Mouse (Mus musculus) inflammation-experienced regulatory T-cells, adult 6 months (primary cell): ENCODE data around the gene Micu1. TPM values are rescaled to one million over a fixed set of nuclear protein-coding genes. Genes with fewer than 3 reads are reported as not detected.
A peak's percentile ranks its signal among the peaks of the same experiment; 100 is the strongest.
"Not testable (repeated sequence)": the region's sequence is repeated elsewhere in the genome, so short reads cannot be mapped to it uniquely, and the experiment has no call there.

Source experiments
- ATAC-seq: one replicate; pipeline ENCODE4 v1.8.0; 2017
- polyA plus RNA-seq, 3 experiments: library from polyadenylated mRNA; unstranded; fragments of 100-300 nt; shearing (Covaris generic); gene quantifications; one replicate each; pipeline ENCODE4 v1.2.1; 2017

The Micu1 gene
- polyA plus RNA-seq, 3 experiments from 2014 or later: 43.4 to 59.2 (median 56.3) TPM

GRCm38 (mm10) chr10:59860684-59861083 is 158.4 kb downstream of the Micu1 start:
- no peak for ATAC-seq

- no peak for ATAC-seq
These were observed 158.9 kb downstream of the Micu1 start for GRCm38 (mm10) chr10:59861201-59861600.

GRCm38 (mm10) chr10:59862816-59863440 is 160.7 kb downstream of the Micu1 start:
- ATAC-seq: no peak

GRCm38 (mm10) chr10:59863620-59864019 is 161.3 kb downstream of the Micu1 start:
- no peak for ATAC-seq

- peak; percentile 72 for ATAC-seq
These were observed 162.1 kb downstream of the Micu1 start for GRCm38 (mm10) chr10:59864232-59864875.

- peak; percentile 90 for ATAC-seq
These were observed 162.8 kb downstream of the Micu1 start for GRCm38 (mm10) chr10:59864884-59865726.

GRCm38 (mm10) chr10:59868266-59868665 is 166.0 kb downstream of the Micu1 start:
- no peak for ATAC-seq

- ATAC-seq: no peak
These were observed 167.8 kb downstream of the Micu1 start for GRCm38 (mm10) chr10:59870038-59870437.

- ATAC-seq: not testable (repeated sequence)
These were observed 170.4 kb downstream of the Micu1 start for GRCm38 (mm10) chr10:59872651-59873050.

- no peak for ATAC-seq
These were observed 170.9 kb downstream of the Micu1 start for GRCm38 (mm10) chr10:59873206-59873605.

- ATAC-seq: no peak
These were observed 171.3 kb downstream of the Micu1 start for GRCm38 (mm10) chr10:59873613-59874012.

- no peak for ATAC-seq
These were observed 173.1 kb downstream of the Micu1 start for GRCm38 (mm10) chr10:59875396-59875795.

GRCm38 (mm10) chr10:59876698-59877097 is 174.4 kb downstream of the Micu1 start:
- ATAC-seq: not testable (repeated sequence)

- ATAC-seq: no peak
These were observed 175.3 kb downstream of the Micu1 start for GRCm38 (mm10) chr10:59877421-59878117.

GRCm38 (mm10) chr10:59878823-59879222 is 176.5 kb downstream of the Micu1 start:
- peak; percentile 25 for ATAC-seq

- peak; percentile 92 for ATAC-seq
These were observed 177.2 kb downstream of the Micu1 start, which contains the start of gene Dnajb12 for GRCm38 (mm10) chr10:59879255-59880028. TSS of gene Dnajb12 (plus strand) at chr10:59879556.

GRCm38 (mm10) chr10:59880029-59880386 is 177.7 kb downstream of the Micu1 start:
- peak; percentile 16 for ATAC-seq

- ATAC-seq: no peak
These were observed 178.6 kb downstream of the Micu1 start for GRCm38 (mm10) chr10:59880837-59881236.

GRCm38 (mm10) chr10:59884327-59885173 is 182.3 kb downstream of the Micu1 start:
- ATAC-seq: no peak

GRCm38 (mm10) chr10:59885174-59886080 is 183.2 kb downstream of the Micu1 start:
- peak; percentile 83 for ATAC-seq
